Mouse (Mus musculus): ENCODE results near the gene Krt84.

- no peak for TF ChIP-seq POLR2A (IDR thresholded peaks at IDR 0.05; ENCODE audit: extremely low read depth, insufficient read depth, low read length)
- no peak for TF ChIP-seq CTCF (IDR thresholded peaks at IDR 0.05; ENCODE audit: extremely low read depth, insufficient read depth, low read length)
Measured at GRCm38 (mm10) chr15:101483646-101484045, 49.0 kb downstream of the Krt84 start.

Data from cortical plate, adult 2 months (tissue).